Mouse (Mus musculus) embryonic fibroblast, embryonic 13.5 days (primary cell): ENCODE results near the gene Efcab11.

Experiments used
- CTCF ChIP-seq: IDR thresholded peaks from 2 replicates; pipeline ENCODE4 v1.5.1; 2011; ENCODE audit warnings: mild to moderate bottlenecking, control low read depth, low read length, moderate library complexity, borderline replicate concordance; ENCODE audit not compliant: insufficient read depth
- POLR2A ChIP-seq: IDR thresholded peaks from 2 replicates; pipeline ENCODE4 v1.6.1; 2011; ENCODE audit warnings: low read depth, mild to moderate bottlenecking, control low read depth, low read length, moderate library complexity

DNA sequence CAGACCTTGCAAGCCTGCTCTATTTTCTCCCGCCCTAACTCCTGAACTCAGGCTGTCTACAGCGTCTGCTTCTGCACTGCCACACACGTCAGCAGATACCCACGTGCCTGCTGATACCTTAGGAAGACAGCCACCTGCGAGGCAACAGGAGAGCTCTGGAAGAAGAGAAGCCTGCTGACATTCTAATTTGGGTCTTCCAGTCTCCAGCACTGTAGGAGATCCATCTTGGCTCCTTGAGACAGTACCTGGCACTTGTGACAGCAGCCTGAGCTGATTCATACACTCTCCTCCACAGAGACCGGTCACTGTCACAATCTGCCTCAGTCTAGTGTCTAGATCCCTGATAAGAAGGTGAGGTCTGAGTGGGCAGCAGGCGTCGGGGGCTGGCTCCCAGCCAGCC lies 182.0 kb downstream of the Efcab11 start:
- TF ChIP-seq CTCF: no peak
- TF ChIP-seq POLR2A: no peak
